Mouse (Mus musculus): ENCODE measurements around the gene Ephb2. TPM values are rescaled to one million over a fixed set of nuclear protein-coding genes. Genes with fewer than 3 reads are reported as not detected.

The Ephb2 gene
- polyA plus RNA-seq, 1 experiment from 2014 or later: 30.8 TPM

- 92% methylated on average over 7 of the region's 7 CpGs for WGBS
- Histone ChIP-seq H3K27ac (no peak overlapping the region), H3K27me3 (no peaks in the 10 kb centered on the region), H3K9ac (no peak overlapping the region), H3K36me3 (no peaks in the 10 kb centered on the region), H3K4me2 (replicated peaks) (no peak overlapping the region), H3K4me3 (no peak overlapping the region), H3K9me3 (replicated peaks) (no peaks in the 10 kb centered on the region), H3K4me1 (peaks cover 28% of the 10 kb centered on the region)
- ATAC-seq (ENCODE audit: low FRiP score): no peak
Observed at GRCm38 (mm10) chr4:136598268-136598876, 237.4 kb downstream of the Ephb2 start.

Small RNAs within 50 kb of the gene (microRNA-seq; reads per million reads assigned to microRNA genes)
- not detected for gene Gm22180

Other genes starting within 250 kb of the Ephb2 start
- gene Kdm1a, start 233.3 kb downstream of the Ephb2 start, polyA plus RNA-seq (2016; fragmentation: Nextera tagmentation; extraction: Ambion mirVana): 118 and 122 TPM in 2 replicates
- not detected in 2 replicates for gene Tex46, start 225.6 kb downstream of the Ephb2 start, polyA plus RNA-seq (2016; fragmentation: Nextera tagmentation; extraction: Ambion mirVana)
- gene Lactbl1, start 213.4 kb downstream of the Ephb2 start, polyA plus RNA-seq (2016; fragmentation: Nextera tagmentation; extraction: Ambion mirVana): 0.06 TPM in 1 of 2 replicates, not detected in the other
- 31.6 and 34.9 TPM in 2 replicates for gene C1qb, start 50.2 kb upstream of the Ephb2 start, polyA plus RNA-seq (2016; fragmentation: Nextera tagmentation; extraction: Ambion mirVana)
- 19.7 and 20.3 TPM in 2 replicates for gene C1qc, start 57.1 kb upstream of the Ephb2 start, polyA plus RNA-seq (2016; fragmentation: Nextera tagmentation; extraction: Ambion mirVana)
- gene C1qa, start 62.8 kb upstream of the Ephb2 start, polyA plus RNA-seq (2016; fragmentation: Nextera tagmentation; extraction: Ambion mirVana): 14.6 and 17.8 TPM in 2 replicates
- gene Epha8, start 120.8 kb upstream of the Ephb2 start, polyA plus RNA-seq (2016; fragmentation: Nextera tagmentation; extraction: Ambion mirVana): 2.2 and 2.8 TPM in 2 replicates
- 6.0 and 7.2 TPM in 2 replicates for gene Zbtb40, start 212.8 kb upstream of the Ephb2 start, polyA plus RNA-seq (2016; fragmentation: Nextera tagmentation; extraction: Ambion mirVana)

All from hindbrain, embryonic 12.5 days (tissue).